Mouse (Mus musculus) right cerebral cortex, postnatal 36 days (tissue): ENCODE measurements around the gene Setdb1.
A peak's percentile ranks its signal among the peaks of the same experiment; 100 is the strongest.

ENCODE experiments used
- DNase-seq, 2 experiments: peaks; one replicate each; pipeline ENCODE4 v3.0.0; 2022; ENCODE audit warnings: low spot score in 2 of 2, mixed read lengths in 1 of 2

Setdb1 gene

DNA sequence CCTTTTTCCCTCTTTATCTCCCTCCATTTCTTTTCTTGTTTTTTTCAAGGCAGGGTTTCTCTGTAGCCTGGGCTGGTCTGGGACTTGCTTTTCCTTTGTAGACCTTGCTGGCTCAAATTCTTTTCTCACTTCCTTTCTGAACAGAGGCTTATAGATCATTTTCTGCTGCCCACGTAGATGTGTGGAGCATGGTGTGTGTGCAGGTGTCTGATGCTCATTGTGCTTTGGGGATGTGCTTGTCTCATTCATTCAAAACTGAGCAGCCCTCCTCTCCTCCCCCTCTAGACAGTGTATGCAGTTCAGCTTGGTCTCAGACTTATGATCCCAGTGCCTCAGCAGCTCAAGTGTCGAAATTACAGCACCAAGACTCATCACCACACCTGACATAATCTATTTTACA, 37.9 kb downstream of the Setdb1 start:
- no peak for DNase-seq

DNA sequence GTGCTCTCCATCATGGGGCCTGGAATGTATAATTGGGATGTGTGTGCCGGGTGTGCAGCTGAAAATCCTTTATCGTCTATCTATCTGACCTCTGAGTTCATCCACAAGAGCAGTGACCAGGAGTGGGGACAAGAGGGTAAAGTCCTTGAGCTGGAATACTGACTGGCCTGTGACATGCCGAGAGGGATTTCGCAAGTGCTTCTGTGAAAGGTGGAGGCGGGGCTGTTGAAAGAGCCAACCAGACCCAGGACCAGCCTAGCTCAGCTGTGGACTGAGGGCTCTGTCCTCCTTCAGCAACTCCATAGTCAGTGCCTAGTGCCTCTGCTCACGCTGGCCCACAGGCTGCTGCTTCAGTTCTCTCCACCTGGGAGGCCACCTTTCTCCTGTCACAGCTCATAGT, 38.5 kb downstream of the Setdb1 start:
- DNase-seq = no peak

DNA sequence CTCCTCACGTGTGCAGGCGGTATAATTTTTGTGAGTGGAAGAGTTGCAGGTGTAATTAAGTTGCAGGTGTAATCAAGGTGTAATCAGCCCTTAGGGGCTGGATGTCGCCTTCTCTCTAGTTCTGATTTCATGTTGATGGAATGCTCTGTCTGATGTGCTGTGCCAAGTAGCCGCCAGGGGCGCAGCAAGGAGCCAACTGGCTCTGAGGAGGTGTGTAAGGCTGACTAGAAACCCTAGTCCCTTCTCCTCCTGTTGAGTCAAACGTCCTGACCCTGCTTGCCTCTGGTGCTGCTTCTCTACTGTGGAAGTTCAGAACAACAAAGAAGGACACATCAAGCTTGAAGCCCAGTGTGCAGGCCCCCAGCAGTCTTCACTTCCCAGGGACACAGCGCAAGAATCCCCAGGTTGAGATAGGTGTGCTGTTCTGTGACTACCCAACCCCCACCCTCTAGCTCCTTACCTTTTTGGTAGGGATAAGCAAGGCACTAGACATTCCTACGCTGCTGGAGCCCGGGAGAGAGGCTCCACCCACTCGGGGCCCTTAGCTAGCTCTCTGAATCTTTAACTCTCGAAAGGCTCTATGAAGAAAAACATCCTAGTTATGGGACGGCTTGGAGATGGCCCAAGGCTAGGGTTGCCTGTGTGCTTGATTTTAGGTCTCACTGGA, 39.5 kb downstream of the Setdb1 start:
- peak in 1 of 2 experiments; percentile 44 for DNase-seq

DNA sequence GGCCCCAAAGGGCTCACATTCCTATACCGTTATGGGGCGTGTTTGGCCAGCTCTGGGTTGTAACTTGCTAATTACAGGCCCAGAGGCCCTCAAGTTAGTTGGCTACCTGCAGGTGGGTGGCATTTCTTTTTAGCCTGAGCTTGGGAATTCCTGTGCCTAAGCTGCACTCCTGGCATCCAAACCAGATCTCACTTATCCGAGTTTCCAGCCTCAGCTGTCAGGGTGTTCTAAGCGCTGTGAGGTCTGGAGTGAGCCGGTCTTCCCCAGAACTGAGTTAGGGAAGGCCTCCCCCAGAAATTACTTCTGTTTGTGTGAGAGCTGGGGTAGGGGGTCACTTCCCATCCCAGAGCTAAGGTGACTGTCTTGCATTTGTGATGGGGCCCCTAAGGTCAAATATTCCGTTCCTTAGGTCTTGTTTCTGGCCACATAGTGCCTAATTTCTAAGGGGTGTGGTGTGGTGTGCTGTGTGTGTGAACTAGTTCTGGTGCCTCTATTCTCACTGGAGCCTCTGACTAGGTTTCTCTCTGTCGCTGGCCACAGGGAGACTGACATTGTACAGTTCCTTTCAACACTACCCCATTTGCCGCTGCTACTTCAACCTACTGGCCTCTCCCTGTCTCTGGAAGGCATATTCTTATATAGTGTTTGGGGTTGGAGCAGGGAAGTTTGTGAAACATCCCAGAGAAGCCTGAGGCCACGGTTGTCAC, 41.0 kb downstream of the Setdb1 start:
- DNase-seq = no peak

DNA sequence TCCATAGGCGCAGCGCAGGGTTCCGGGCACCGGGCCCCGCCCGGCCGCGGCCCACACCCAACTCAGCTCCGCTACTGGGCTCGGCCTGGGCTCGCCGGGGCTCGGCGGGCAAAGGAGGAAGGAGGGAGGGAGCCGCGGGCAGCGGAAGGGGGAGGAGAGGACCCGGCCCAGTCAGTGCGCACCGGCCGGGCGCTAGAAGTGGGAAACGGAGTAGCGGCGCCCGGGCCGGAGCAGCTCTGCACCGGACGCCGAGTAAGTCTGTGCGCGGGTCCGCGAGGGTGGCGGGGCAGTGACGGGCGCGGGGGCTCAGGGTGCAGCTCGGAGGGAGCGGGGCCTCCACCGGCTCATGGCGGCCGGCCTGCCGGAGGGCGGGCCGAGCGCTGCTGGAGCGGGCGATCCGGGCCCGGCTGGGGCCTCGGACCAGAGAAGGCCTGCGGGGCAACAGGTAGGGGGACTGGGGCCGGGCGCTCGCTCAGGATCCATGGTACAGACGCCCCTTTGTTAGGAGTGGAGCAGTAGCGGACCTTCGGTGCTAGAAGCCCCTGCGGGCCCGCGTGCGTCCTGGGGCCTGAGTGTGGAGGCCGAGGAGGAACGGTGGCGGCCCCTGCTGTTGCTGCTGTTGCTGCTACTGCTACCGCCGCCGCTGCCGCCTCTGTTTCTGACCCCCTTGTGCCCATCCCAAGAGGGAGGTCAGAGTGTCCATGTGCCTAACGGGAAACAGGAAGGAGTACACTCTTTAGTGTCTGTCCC, 41.7 kb downstream of the Setdb1 start:
- DNase-seq = peak; percentile 45

DNA sequence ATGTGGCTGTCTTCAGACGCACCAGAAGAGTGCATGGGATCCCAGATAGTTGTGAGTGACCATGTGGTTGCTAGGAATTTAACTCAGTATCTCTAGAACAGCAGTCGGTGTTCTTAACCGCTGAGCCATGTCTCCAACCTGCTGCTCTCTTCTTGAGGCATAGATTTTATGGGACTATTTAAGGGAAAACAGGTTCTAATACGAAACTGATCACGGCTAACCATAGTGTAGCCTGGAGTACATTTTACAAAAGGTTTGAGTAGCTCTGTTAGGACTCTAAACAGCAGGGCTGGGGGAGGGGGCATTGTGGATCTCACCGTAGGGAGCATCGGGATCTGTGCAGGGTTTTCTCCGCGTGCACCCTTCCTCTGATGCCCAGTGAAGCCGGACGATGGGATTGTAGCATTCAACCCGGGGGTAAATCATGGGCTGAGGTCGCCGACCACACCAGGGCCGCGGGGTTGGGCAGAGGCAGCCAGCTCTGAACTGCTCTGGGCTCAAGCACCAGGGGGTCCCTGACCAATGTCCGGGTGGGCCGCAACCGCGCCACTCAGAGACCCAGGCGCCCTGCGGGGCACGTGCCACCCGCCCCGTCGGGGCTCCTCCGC, 42.4 kb downstream of the Setdb1 start, which contains the start of gene Cers2:
Gene Cers2, plus strand, starts transcription at position 306 of the 608 bp plus-strand sequence.
- no peak for DNase-seq

DNA sequence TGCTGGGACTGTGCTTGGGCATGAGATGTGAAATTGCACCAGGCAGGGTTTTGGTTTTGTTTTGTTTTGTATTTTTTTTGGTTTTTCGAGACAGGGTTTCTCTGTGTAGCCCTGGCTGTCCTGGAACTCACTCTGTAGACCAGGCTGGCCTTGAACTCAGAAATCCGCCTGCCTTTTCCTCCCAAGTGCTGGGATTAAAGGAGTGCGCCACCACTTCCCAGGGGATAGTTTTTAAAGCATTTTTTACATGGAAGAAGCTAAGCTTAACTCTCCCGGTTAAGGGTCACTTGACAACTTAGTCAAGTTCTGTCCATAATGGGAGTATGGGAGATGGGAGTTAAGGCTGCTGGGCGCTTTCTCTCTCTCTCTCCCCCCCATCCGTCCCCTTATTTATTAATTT, 42.9 kb downstream of the Setdb1 start:
- no peak for DNase-seq

DNA sequence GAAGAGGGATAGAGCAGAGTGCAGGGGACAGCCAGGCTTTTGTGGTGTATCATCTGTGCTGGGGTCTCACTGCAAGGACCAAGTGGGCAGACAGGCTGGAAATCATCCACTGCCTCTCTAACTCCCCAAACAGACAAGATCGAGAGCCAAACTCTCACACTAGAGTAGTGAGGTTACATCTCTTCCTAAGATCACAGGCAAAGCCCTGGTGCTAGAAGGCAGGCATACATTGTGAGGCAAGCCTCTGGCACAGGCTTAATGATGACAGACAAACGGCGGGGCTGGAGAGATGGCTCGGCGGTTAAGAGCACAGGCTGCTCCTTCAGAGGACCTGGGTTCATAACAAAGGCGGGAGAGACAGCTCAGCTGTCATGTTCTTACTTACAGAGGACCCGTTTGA, 43.5 kb downstream of the Setdb1 start:
- DNase-seq = no peak

DNA sequence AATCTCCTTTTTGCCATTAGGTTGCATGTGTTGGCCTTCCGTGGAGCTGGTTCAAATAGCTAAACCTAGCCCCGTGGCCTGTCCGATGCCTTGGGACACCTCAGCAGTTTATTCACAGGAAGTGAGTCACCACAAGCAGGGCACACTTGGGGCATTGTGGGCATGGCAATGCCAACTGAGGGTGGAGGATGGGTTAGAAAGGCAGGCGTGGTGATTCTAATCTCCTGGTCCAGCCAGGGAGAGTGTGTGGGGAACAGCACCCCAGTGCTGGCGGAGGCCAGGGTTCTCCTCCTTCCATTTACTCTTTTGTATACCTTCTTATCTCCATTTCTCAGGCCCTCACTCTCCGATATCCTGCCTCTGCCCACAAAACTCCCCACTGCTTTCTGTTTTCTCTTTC, 44.4 kb downstream of the Setdb1 start:
- DNase-seq = no peak

DNA sequence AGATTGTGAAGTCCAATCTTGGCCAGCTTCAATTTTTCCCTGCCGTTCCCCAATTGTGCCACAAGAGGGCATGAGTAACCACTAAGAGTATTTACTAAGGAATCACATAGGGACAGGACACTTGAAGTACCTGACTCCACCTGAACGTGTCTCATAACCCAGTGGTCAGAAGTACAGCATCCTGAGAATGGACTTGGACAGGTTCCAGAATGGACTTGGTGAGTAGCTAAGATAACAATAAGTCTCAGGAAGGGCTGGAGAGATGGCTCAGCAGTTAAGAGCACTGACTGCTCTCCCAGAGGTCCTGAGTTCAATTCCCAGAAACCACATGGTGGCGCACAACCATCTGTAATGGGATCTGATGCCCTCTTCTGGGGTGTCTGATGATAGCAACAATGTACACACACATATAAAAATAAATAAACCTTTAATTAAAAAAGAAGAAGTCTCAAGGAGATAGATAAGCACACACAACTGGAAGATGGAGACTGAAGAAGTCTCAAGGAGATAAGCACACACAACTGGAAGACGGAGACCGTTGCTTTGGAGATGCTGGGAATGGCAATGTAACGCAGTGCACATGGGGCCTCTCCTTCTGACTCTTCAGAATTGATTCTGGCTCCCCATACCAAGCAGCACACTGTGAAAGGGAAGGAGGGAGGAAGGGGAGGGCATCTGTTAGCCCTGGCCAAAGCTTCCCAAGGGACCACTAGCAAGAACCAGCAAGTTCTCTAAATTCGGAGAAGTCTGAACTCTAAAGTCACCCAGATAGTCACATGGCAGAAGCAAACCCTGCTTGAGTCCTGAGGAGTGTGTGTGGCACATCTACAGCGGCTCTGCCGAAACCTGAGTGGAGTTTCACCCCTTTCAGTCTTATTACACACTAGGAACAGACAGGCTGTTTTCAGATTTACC, 45.8 kb downstream of the Setdb1 start:
- peak in 1 of 2 experiments; percentile 50 for DNase-seq

DNA sequence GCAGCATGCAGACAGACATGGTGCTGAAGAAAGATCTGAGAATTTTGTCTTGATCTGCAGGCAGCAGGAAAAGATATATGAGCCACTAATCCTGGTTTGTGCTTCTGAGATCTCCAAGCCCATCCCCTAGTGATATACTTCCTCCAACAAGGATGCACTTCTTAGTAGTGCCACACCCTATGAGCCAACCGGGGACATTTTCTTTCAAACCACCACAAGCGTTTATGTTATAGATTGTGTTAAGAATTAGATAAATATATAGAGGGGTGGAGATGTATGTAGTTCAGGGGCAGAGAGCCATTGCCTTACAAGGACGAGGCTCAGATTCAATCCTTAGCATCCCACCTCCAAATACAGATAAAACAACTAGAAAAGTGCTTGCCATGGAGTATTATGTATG, 46.5 kb downstream of the Setdb1 start:
- DNase-seq = no peak

DNA sequence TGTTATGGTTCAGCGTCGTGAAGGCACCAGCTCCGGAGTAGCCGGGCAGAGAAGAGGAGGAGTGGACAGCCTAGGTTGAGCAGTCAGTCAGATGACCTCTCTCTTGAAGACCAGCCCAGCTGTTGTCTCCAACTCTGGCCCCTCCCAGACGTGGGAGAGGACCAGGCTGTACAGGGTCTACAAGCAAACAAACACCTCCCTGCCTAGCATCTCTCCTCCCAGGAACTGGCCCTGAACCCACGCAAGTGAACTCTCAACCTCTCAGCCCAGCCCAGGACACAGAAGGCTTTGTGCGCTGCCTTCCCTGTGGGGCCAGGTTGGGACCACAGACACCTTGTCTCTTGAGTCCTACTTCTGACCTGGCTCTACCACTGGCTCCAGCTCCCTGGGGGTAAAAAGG, 49.9 kb downstream of the Setdb1 start, which contains the start of gene Anxa9:
Gene Anxa9, minus strand, starts transcription at position 77 of the 400 bp plus-strand sequence.
- no peak for DNase-seq

DNA sequence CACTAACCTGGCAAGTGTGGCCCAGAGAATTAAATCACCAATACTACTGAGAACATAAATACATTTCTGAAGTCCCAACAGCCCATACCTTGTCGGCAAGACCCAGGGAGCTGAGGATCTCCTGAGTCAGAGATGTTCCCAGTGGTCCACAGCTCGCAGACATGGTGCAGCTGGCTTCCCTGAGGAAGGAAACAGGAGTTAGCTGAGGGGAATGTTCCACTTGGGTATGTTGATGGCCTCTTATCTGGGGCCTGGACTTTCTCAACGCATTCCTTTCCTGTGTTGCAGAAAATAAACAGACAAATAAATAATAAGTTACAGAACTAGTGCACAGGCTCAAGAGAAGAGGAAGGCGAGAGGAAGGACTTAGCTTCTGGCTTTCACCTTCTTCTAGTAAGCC, 50.8 kb downstream of the Setdb1 start:
- no peak for DNase-seq

DNA sequence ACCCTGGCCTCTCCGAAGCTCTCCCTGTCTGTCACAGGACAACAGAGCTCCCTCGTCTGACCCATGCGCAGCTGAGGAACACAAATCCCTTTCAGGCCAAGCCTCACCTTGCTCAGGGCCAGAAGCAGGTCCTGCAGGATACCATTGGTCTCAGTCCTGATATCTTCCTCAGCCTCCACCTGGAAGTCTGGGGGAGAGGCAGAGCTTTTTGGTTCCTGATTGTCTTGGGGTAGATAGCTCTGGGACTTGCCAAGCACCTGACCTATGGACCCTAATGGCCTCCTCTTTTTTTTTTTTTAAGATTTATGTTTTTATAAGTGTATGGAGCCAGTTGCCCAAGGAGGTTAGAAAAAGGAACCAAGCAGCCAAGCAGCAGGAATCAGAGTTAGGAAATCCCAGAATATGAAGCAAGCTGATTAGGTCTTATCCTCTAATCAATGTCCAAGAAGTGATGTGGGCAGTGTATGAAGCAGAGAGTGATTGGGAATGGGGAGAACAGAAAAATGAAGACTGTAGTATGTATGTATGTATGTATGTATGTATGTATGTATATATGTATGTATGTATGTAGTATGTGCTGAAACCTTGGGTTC, 55.7 kb downstream of the Setdb1 start:
- DNase-seq = no peak

DNA sequence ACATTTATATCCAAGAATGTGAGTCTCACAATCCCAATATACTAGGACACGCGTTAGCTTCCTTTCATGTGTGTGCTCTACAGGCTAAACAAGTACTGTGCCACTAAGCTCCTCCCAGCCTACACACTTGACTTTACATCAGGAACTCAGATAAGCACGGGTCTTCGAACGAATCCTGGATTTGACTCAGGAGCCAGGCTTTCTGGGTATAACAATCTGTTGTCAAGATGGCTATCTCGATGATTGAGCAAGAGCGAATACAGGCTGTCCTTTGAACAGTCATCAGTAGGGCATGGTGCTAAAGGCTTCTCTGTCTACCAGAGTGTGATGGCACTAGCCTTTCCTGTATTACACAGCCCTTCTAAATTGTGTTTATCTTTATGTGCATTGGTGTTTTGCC, 59.0 kb downstream of the Setdb1 start:
- DNase-seq = no peak

DNA sequence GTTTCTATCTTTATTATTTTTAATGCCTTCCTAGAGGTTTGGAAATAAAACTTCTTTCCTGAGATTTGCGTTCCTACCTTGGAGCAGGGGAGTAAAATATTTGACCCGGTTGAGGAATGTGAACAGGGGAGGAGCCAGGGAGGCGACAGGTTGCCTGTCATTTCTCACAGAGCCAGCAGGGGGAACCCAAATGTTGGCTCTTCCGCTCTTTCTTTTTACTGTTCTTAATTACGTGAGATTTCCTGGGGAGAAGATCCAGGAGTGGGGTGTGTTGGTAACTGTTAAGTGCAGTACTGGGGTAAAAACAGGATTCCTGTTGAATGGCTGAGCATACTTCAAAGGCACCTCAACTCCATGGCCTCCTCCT, 60.9 kb downstream of the Setdb1 start:
- DNase-seq = no peak

DNA sequence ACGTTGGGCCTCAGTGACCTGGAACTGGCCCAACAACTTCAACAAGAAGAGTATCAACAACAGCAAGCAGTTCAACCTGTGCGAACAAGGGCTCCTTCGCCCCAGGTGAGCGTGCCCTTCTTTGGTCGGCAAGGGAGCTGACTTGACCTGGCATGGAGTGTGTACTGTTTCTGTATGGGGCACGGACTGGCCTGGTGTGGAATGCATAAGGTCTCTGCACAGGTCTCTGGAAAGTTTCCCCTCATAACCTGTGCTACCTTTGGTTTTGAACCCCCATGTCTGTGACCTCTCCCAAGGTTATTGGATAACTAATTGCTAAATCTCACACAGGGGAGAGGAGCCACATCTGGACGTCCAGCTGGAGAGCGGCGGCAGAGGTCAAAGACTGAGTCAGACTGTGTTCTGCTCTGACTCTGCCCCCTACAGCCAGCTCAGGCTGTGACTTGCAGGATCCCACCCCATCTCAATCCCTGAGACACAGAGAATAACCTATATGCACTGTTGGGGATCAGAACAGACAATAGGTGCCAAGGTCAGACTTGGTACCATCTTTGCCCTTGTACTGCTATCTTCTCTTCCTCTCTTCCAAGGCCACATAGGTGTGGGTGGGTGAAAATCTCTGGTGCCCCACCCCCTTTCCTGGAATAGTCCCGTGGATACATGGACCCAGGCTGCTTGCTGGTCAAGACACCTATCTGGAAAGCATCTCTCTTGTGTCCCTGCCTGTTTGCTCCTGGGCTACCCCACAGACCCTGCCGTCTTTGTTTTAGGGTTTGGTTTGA, 61.5 kb downstream of the Setdb1 start:
- no peak for DNase-seq

DNA sequence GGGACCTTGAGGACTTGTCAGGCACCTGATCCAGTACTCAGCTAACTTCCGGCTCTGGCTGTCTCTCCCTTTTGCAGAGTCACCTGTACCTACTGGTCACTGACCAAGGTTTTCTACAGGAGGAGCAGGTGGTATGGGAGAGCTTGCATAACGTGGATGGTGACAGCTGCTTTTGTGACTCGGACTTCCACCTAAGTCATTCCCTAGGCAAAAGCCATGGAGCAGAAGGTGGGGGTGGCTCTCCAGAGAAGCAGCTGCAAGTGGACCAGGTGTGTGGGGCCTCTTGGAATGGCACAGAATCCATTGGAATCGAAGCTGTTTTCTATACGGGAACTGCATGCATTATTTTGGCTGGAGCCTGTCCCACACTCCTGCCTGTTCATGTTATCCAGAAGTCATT, 62.3 kb downstream of the Setdb1 start:
- DNase-seq = no peak

DNA sequence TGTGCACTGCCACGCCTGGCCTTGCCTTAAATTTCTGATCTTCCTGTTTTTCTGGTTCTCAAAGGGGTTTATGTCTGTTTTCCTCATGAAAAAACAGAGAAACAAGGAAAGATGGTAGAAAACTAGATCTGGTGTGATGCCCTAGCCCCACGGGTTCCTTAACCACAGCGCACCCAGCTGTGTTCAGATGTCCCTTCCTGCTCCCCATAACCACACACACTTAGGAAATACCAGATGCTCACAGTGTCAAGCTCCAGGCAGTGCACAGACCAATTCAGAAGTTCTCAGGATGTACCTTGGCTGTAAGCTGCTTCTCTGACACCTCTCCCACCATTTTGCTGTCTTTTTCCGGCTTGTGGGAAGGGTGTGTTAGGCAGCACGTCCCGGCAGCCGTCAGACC, 62.7 kb downstream of the Setdb1 start:
- DNase-seq = no peak

DNA sequence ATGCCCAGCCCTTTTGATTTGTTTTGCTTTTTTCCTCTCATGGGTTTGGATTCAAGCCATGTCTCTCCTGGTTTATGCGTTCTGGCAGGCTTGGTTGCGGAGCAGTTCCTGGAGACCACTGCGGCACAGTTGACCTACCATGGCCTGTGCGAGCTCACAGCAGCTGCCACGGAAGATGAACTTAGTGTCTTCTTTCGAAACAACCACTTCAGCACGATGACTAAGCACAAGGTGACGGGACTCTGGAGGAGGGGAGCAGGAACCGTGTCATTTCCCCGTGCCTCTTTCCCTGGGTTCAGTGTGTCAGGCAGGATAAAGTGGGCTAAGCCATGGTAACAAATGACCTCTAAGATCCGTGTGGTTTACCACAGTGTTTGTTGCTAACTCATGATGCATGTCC, 63.5 kb downstream of the Setdb1 start:
- DNase-seq = no peak
